Mouse (Mus musculus) ovary, adult 10 weeks (tissue): ENCODE results near the gene Ptcd1. TPM values are rescaled to one million over a fixed set of nuclear protein-coding genes. Genes with fewer than 3 reads are reported as not detected.

Source experiments
- polyA plus RNA-seq: library from polyadenylated mRNA; stranded (reverse); fragments of 350-450 nt; fragmentation: Illumina TruSeq; extraction: RNeasy Lipid Tissue Mini Kit (QIAGEN cat#74804); gene quantifications from one replicate; pipeline ENCODE4 v1.2.3, GENCODE M21; 2014

Ptcd1 gene
- 1.0 TPM for polyA plus RNA-seq

DNA sequence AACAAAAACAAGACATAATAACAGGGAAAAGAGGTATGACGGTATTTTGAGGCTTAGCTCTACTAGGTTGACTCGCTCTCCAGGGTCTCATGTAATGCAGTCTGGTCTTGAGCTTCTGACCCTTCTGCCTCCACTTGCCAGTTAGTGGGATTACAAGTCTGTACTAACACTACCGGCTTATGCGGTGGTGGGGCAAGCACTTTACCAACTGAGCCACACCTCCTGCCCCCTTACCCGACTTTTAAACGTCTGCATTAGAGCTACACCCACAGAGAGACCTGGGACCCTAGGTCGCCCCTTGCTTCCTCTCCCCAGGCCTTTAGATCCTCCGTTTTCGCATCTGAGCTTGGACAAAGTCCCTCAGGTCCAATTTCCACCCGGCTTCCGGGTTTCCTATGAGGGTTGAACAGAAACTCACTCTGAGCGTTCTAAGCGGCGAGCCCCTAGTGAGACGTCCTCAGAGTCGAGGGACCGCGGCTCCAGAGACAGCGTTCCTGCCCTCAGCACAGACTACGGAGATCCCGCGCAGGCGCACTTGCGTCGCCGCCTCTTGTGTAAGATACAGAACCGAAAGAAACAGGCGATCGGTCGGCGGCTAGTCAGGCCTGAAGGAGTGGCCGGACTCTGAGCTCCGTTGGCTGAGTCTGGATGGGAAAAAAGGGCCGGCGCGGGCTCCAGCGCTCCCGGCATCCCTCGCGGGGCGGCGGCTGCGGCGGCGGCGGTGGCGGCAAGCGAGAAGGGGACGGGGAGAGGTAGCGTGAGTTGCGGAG, at the start of gene Ptcd1, which contains the start of gene Cpsf4:
Gene Ptcd1, minus strand, starts transcription at position 573 of the 770 bp plus-strand sequence.
Gene Cpsf4, plus strand, starts transcription at position 678 of the 770 bp plus-strand sequence.

DNA sequence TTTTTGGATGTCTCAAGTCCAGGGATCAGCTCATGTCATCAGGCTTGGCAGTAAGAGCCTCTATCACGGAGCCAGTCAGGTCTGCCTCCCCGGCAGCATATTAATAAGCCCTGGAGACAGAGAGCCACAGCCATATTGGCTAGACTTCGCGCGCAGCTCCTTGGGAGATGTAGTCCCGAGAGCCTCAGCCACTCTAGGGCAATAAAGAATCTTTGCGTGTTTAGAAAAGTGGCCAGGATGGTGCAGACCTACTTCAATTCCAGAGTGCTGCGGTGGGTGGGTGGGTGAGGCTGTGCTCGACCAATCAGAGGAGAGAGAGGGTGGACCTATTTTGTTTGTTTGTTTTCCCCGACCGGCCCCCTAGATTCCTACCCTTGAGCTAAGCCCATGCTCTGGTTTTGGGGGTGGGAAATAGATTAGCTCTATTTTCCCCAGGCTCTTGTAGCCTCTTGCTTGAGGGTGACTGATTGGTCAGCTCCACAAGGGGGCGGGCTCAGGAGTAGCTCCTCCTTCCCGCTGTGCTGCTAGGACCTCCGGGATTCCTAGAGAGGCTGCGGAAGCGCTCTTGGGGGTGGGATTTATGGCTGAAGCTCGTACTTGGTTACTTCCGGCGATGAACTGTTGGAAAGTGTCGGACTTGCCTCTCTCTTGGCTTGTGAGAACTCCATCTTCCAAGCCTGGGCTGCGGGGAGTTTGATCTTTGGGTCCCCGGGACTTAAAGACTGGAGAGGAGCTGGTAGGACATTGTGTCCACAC, 37.2 kb upstream of the Ptcd1 start, which contains the start of gene Zkscan5:
Gene Zkscan5, plus strand, starts transcription at position 627 of the 756 bp plus-strand sequence.

GRCm38 (mm10) chr5:145201321-145201991, 34.5 kb upstream of the Ptcd1 start, which contains the start of gene Zkscan14:
Zkscan14 (minus strand) TSS chr5:145201868.

DNA sequence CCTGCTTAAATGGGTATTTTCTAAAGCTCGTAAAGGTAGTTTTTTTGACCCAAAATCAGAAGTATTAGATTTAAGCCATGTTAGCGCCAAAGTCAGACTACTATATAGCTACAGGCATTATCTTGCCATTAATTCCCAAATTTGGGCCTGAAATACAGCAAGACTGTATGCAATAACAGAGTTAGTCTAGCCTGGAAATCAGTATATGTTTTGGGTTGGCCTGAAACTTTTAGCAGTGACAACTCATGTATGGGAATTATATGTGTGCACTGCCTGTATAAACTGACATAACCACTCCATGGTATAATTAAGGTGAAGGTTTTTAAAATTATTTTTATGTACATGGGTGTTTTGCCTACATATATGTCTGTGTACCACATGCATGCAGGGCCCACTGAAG, 25.1 kb upstream of the Ptcd1 start, which contains the start of gene Atp5j2:
Gene Atp5j2, minus strand, starts transcription at position 101 of the 400 bp plus-strand sequence.

DNA sequence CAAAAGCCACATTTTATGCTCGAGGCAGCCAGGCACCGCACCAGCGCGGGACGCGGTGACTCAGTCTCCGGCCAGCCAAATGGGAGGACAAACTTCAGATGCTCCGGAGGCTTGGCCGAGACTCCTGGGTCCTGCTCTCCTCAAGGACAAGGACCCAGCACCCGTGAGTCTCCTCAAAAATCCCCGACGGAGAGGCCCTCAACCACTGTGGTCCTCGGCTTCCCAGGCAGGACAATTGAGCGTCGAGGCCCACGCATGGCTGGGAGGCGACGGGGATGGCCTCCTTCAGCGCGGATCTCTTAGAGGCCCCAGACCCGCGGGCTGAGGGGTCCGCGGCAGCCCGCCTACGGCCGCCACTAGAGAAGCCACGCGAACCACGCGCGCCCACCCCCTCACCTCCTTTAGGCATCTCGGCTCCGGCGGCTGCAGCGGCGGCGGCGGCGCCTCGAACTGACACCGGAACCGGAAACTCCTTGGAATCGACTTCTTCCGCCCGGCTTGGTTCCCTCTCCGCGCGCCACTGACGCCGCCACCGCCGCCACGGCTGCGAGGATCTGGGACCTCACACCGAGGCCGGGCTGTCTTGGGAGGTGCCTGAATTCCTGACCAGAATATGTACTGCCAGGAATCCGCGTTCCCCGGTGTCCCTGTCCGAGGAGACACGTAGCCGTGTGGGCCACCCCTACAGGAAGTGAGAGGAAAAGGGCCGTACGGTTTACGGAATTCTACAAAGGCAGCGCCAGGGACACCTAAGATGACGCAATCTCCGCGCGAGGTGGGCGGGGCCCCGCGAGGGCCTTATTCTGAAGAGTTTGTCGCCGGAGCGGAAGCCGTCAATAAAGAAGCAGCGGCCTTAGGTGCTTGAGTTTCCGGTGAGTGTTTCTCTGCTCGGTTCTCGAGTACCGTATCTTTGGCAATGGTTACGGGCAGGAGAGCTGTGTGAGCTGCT, 27.1 kb downstream of the Ptcd1 start, which contains the start of the genes Pdap1 and Bud31:
Gene Pdap1, minus strand, starts transcription at position 668 of the 949 bp plus-strand sequence.
Gene Bud31, plus strand, starts transcription at position 792 of the 949 bp plus-strand sequence.

DNA sequence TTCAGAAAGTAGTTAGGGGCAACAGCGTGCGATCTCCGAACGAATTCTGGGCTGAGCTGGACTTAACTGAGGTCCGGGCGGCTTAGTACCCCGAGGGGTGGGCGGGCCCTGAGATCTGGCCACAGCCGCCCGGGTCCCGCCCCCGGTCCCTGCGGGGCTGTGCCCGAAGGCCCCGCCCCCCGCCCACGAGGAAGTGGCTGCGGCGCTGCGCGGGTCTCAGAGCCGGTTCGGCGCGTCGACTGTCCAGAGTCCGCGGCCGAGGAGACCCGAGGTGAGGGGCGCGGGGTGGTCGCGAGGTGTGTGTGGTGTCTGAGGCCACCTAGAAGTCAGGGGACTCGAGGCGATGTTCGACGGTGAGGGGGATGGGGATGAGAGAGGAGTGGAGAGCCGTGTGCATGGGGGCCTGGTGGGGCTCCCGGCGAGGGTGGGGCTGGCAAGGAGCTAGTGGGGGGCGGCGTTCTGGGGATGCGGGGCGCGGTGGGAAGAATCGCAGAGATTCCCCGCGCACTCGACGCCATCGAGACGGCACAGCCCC, 52.8 kb downstream of the Ptcd1 start, which contains the start of gene Arpc1b:
Gene Arpc1b, plus strand, starts transcription at position 145 of the 535 bp plus-strand sequence.

Other genes with a start within 250 kb of the Ptcd1 start
- 13.4 TPM for gene Smurf1, start 201.3 kb downstream of the Ptcd1 start, polyA plus RNA-seq
- not detected for gene Gm4871, start 134.4 kb downstream of the Ptcd1 start, polyA plus RNA-seq
- not detected for gene 1700018F24Rik, start 124.1 kb downstream of the Ptcd1 start, polyA plus RNA-seq
- gene Arpc1a, start 83.3 kb downstream of the Ptcd1 start, polyA plus RNA-seq, result 24.2 TPM
- 4.9 TPM for gene Kpna7, start 83.1 kb downstream of the Ptcd1 start, polyA plus RNA-seq
- 31.5 TPM for gene Arpc1b, start 52.9 kb downstream of the Ptcd1 start, polyA plus RNA-seq
- gene Pdap1, start 26.9 kb downstream of the Ptcd1 start, polyA plus RNA-seq, result 24.7 TPM
- 235 TPM for gene Bud31, start 26.7 kb downstream of the Ptcd1 start, polyA plus RNA-seq
- gene Cpsf4, start 105 bp upstream of the Ptcd1 start, polyA plus RNA-seq, result 1.8 TPM
- 10.3 TPM for gene Atp5j2, start 25.0 kb upstream of the Ptcd1 start, polyA plus RNA-seq
- 1.8 TPM for gene Zkscan14, start 34.8 kb upstream of the Ptcd1 start, polyA plus RNA-seq
- 11.6 TPM for gene Zkscan5, start 37.5 kb upstream of the Ptcd1 start, polyA plus RNA-seq
- gene Zfp655, start 64.6 kb upstream of the Ptcd1 start, polyA plus RNA-seq, result 162 TPM
- not detected for gene Zscan25, start 113.4 kb upstream of the Ptcd1 start, polyA plus RNA-seq
- gene Cyp3a57, start 178.2 kb upstream of the Ptcd1 start, polyA plus RNA-seq, result not detected